Mouse (Mus musculus) activated CD4-positive, CD25-positive, alpha-beta regulatory T cell, adult 4 months (primary cell): Measurements from ENCODE around the gene Kmo. TPM values are rescaled to one million over a fixed set of nuclear protein-coding genes. Genes with fewer than 3 reads are reported as not detected.
A peak's percentile ranks its signal among the peaks of the same experiment; 100 is the strongest.

Experiments used
- ATAC-seq: one replicate; pipeline ENCODE4 v1.8.0; 2017
- polyA plus RNA-seq, 2 experiments: library from polyadenylated mRNA; unstranded; fragments of 100-300 nt; shearing (Covaris generic); gene quantifications; one replicate each; pipeline ENCODE4 v1.2.1; 2017

The Kmo gene
- 1 to 10 TPM; 1.6 to 2.5 TPM for polyA plus RNA-seq

DNA sequence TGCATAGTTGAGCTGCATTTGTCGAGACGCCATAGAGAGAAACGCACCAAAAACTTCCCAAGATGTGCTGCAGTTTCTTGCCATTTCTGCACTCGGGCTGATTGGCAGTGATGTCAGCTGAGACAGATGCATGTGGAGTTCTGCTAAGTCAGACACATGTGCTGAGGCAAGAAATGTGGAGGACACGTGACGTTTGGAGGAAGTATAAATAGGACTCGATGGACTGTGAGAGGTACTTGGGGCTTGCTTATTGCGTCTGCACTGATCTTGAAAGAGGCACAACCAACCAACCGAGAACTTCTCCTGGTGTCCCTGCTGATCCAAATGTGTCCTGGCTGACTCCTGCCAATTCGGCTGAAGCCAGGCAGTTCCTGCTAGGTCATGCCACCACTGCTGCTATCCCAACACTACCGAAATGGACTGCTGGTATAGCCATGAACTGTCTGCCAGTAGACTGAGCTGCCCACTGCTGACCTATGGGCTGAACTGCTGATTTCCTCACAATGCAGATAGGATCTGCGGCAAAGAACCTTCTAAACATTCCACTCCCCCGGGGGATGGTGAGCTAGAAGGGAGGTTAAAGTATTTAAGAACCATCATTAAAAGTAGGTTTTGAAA lies at the start of gene Kmo:
Gene Kmo (plus strand): TSS at position 568 of the 618 bp plus-strand sequence.
- no peak for ATAC-seq

DNA sequence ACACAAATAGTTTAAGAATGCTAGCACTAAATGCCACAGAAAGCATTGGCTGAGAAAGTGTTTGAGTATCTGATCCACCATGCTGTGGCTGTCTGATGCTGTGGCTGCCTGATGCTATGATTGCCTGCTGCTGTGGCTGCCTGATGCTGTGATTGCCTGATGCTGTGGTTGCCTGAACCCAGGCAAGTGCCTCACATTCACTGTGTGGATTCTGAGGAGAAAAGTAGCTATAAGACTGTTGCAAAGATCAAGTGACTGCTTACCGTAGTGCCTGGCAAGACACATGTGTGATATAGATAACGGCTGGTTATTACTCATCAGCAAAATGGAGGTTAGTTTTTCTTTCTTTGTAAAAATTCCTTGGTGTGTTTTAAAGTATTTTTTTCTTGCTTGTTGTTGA lies 46.1 kb upstream of the Kmo start:
- ATAC-seq: no peak

GRCm38 (mm10) chr1:175578425-175579096 lies 41.6 kb upstream of the Kmo start:
- ATAC-seq: no peak

DNA sequence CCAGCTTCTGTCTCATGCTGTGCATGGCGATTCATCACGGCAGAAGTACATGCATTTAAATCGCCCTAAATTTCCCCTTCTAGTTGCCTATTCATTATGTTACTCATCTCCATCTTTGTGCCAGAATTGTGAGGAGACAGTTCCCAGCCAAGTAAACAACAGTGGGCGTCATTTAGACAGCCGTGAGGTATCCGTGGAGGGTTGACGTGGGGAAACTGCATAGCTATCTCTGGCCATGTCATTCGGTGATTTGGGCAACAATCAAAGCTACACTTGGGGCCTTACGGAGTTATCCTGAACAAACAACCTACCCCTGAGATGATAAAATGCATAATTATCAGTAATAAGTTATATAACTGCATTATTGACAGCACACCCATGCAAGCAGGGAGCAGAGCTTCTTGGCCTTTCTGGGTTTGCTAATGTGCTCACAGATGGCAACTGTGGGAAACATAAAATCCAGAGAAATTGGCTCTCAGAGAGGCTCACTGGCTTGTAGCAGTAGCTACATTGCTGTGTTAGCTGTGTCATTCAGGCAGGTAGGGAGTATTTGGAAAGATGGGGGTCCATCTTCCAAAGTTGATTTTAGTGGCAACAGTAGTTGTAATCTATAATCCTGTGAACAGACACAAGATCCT lies 40.5 kb upstream of the Kmo start:
- no peak for ATAC-seq

DNA sequence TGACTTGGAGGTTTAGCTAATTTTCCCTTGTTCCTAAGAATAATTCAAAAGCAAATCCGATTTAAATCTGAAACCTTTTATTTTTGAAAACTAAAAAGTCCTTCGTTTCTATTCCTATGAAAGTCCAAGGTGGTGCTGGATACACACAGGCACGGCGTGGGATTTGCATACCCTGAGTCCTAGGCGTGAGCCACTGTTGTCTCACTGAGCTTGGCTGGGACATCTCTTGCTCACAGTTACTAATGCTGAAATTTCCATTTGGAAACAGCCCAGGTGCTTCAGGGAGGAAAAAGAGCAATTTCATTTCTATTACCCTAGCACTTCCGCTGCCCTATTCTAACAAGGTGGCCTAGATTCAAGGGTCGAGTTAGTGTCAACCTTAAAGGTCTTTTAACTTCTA lies 39.8 kb upstream of the Kmo start:
- no peak for ATAC-seq

- no peak for ATAC-seq
Observed at GRCm38 (mm10) chr1:175582799-175583198, 37.4 kb upstream of the Kmo start.

- ATAC-seq: no peak
Observed at GRCm38 (mm10) chr1:175585267-175585666, 34.9 kb upstream of the Kmo start.

- no peak for ATAC-seq
Observed at GRCm38 (mm10) chr1:175586656-175587055, 33.5 kb upstream of the Kmo start.

DNA sequence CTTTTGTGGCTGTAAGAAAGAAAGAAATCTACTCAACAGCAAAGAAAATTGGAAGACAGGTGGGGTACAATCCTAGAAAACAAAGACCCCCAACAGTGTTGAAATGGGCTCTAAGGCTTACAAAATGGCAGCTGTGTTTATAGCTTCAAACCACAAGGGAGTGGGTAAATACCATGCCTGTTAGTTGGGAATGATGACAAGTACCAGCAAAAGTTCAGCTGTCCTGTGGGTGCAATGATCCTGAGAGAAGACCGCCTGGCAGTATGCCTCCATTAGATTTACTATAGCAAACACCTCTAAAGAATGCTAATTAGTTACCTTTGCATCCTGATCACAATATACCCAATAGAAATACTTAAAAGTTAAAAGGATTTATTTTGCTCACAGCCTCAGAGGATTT lies 27.3 kb upstream of the Kmo start:
- no peak for ATAC-seq

GRCm38 (mm10) chr1:175602231-175602630 lies 17.9 kb upstream of the Kmo start:
- ATAC-seq: no peak

- ATAC-seq: no peak
Observed at GRCm38 (mm10) chr1:175603390-175603789, 16.8 kb upstream of the Kmo start.

DNA sequence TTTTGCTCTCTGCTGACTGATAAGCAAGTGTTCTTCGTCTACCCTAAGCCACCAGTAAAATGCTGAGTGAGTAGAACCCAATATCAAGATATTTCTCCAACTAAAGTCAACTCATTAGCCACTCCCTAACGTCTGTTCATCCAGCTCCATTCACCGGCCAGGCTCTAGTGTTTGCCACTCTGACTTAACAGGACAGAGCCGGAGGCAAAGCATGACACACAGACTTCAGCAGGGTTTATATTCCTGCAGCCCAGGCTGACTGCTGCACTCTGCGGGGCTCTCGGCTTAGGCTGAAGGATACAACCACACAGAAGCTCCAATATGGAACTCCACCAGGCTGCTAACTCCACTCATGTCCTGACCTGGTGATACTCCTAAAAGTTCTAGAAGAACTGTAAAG lies 12.9 kb upstream of the Kmo start:
- ATAC-seq: no peak

- ATAC-seq: no peak
Observed at GRCm38 (mm10) chr1:175607838-175608585, 12.2 kb upstream of the Kmo start.

DNA sequence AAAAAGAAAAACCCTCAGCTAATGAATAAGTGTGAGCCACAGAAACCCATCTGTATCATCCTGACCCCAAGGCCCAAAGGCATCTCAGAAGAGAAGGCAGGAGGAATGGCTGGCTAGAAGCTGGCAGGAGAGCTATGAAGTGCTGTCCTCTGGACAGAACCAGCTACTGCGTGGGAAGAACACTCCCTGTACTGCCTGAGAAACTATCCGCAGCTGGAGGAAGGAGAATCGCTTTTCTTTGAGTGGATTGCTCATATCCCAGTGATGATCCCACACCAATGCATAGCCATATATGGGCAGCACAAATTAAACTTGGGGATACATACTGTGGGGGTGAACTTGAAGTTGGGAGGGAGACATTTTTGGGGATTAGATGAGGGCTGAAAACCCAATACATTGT lies 11.5 kb upstream of the Kmo start:
- ATAC-seq: no peak

GRCm38 (mm10) chr1:175614992-175615391 lies 5.2 kb upstream of the Kmo start:
- ATAC-seq: no peak

- no peak for ATAC-seq
Observed at GRCm38 (mm10) chr1:175623656-175624055, 3.5 kb downstream of the Kmo start.

- peak; percentile 98 for ATAC-seq
Observed at GRCm38 (mm10) chr1:175625257-175625879, 5.2 kb downstream of the Kmo start, which contains the start of gene Fh1. Gene Fh1, minus strand, starts transcription at chr1:175625635.

GRCm38 (mm10) chr1:175625990-175626692 lies 6.0 kb downstream of the Kmo start:
- ATAC-seq: peak; percentile 40

DNA sequence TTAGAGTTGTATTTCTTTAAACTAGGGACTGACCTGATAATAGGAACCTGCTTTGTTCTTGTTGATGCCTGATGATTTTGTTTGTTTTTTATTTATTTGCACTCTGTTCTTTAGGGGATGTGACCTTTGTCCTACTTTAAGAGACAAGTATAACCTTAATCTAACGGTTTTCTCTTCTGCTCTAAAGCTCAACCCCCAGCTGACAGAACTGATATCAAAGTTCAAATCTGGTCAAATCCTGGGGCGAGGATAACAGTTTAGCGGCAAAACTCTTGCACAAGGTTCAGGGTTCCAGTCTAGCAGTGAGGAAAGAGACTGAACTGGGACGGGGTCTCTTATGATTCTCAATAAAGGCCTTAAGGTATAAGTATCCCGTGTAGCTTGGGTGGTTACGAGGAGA lies 9.1 kb downstream of the Kmo start:
- ATAC-seq: no peak

- no peak for ATAC-seq
Observed at GRCm38 (mm10) chr1:175630345-175630744, 10.2 kb downstream of the Kmo start.

- no peak for ATAC-seq
Observed at GRCm38 (mm10) chr1:175631080-175631479, 10.9 kb downstream of the Kmo start.

DNA sequence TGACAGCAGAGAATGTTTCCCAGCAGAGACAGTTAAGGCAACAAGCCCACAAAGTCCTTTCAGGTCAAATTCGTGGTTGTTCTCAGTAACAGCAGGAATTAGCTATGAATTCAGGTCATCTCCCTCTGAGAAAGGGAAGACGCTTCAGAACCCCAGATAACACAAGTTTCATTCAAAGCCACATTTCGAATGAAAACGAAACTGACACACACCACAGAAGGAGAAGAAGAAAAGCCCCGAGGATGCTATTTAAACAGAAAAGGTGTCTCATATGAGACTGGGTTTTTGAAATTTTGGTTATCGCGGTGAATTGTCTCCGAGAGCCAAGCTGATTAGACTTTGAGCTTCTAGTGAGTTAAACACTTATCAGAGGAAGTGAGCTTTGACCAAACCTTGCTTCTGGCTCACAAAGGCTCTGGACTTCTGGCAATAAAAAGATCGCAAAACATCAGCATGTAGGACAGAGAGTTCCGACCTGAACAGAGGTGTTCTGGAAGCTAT lies 11.6 kb downstream of the Kmo start:
- ATAC-seq: peak; percentile 68
